Mouse (Mus musculus): ENCODE data around the gene Tmub2. TPM values are rescaled to one million over a fixed set of nuclear protein-coding genes. Genes with fewer than 3 reads are reported as not detected.

Gene Tmub2
- polyA plus RNA-seq, 1 experiment from 2014 or later, result 83.4 TPM

GRCm38 (mm10) chr11:102283922-102284321 is 809 bp upstream of the Tmub2 start:
- Histone ChIP-seq H3K27ac (peak overlapping the region; percentile 85), H3K4me3 (replicated peaks) (peak overlapping the region; percentile 74), H3K27me3 (no peaks in the 10 kb centered on the region), H3K36me3 (peaks cover 19% of the 10 kb centered on the region), H3K4me1 (replicated peaks) (peaks cover 26% of the 10 kb centered on the region), H3K9ac (replicated peaks) (no peak overlapping the region), H3K9me3 (no peaks in the 10 kb centered on the region), H3K4me2 (replicated peaks) (peak overlapping the region; percentile 83)
- 0 out of 2 replicates have a peak, but pooled peaks have one; percentile 25 for ATAC-seq
- WGBS, result 90% methylated on average over 6 of the region's 6 CpGs

GRCm38 (mm10) chr11:102285095-102285834 is 534 bp downstream of the Tmub2 start:
- H3K36me3 ChIP-seq, result peaks cover 31% of the 10 kb centered on the region
- H3K4me1 ChIP-seq (replicated peaks), result peaks cover 32% of the 10 kb centered on the region
- H3K4me3 ChIP-seq (replicated peaks), result peak overlapping the region; percentile 74
- no peaks in the 10 kb centered on the region for H3K9me3 ChIP-seq
- WGBS, result 6% methylated on average over 31 of the region's 31 CpGs
- peak overlapping the region; percentile 85 for H3K27ac ChIP-seq
- peak overlapping the region; percentile 87 for H3K9ac ChIP-seq (replicated peaks)
- no peaks in the 10 kb centered on the region for H3K27me3 ChIP-seq
- H3K4me2 ChIP-seq (replicated peaks), result peak overlapping the region; percentile 83
- ATAC-seq, result peak; percentile 69

DNA sequence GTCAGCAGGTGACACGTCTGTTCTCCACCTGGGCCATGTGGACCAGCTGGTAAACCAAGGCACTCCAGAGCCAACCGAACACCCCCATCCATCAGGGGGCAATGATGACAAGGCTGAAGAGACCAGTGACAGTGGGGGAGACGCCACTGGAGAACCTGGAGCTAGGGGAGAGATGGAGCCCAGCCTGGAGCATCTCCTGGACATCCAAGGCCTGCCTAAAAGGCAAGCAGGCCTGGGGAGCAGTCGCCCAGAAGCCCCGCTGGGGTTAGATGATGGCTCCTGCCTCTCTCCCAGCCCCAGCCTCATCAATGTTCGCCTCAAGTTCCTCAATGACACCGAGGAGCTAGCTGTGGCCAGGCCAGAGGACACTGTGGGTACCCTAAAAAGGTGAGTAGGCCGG is 2.8 kb downstream of the Tmub2 start:
- 88% methylated on average over 8 of the region's 8 CpGs for WGBS
- peaks cover 53% of the 10 kb centered on the region for H3K36me3 ChIP-seq
- no peak for ATAC-seq
- no peaks in the 10 kb centered on the region for H3K27me3 ChIP-seq
- H3K4me2 ChIP-seq (replicated peaks), result no peak overlapping the region
- H3K27ac ChIP-seq, result no peak overlapping the region
- peaks cover 35% of the 10 kb centered on the region for H3K4me1 ChIP-seq (replicated peaks)
- H3K9me3 ChIP-seq, result no peaks in the 10 kb centered on the region
- no peak overlapping the region for H3K4me3 ChIP-seq (replicated peaks)
- peak overlapping the region; percentile 32; the same call in 1 of the 2 replicates for H3K9ac ChIP-seq (replicated peaks)

GRCm38 (mm10) chr11:102288027-102288804 is 3.5 kb downstream of the Tmub2 start:
- Histone ChIP-seq H3K9me3 (no peaks in the 10 kb centered on the region), H3K36me3 (peaks cover 61% of the 10 kb centered on the region), H3K9ac (replicated peaks) (no peak overlapping the region), H3K4me3 (replicated peaks) (no peak overlapping the region), H3K27ac (no peak overlapping the region), H3K27me3 (no peaks in the 10 kb centered on the region), H3K4me1 (replicated peaks) (peaks cover 35% of the 10 kb centered on the region), H3K4me2 (replicated peaks) (no peak overlapping the region)
- no peak for ATAC-seq
- 89% methylated on average over 8 of the region's 8 CpGs for WGBS

GRCm38 (mm10) chr11:102288913-102289312 is 4.2 kb downstream of the Tmub2 start:
- Histone ChIP-seq H3K4me2 (replicated peaks) (no peak overlapping the region), H3K4me1 (replicated peaks) (peaks cover 38% of the 10 kb centered on the region), H3K36me3 (peaks cover 67% of the 10 kb centered on the region), H3K9me3 (no peaks in the 10 kb centered on the region), H3K9ac (replicated peaks) (no peak overlapping the region), H3K27ac (peak overlapping the region; percentile 19; the same call in 1 of the 2 replicates), H3K27me3 (no peaks in the 10 kb centered on the region), H3K4me3 (replicated peaks) (no peak overlapping the region)
- WGBS, result 80% methylated on average over 2 of the region's 2 CpGs
- ATAC-seq, result no peak

- Histone ChIP-seq H3K36me3 (peaks cover 72% of the 10 kb centered on the region), H3K4me1 (replicated peaks) (peaks cover 45% of the 10 kb centered on the region), H3K27ac (peak overlapping the region; percentile 19; the same call in 1 of the 2 replicates), H3K27me3 (no peaks in the 10 kb centered on the region), H3K4me3 (replicated peaks) (no peak overlapping the region), H3K9ac (replicated peaks) (peak overlapping the region; percentile 16; the same call in 1 of the 2 replicates), H3K4me2 (replicated peaks) (no peak overlapping the region), H3K9me3 (no peaks in the 10 kb centered on the region)
- ATAC-seq, result no peak
- WGBS, result 57% methylated on average over 6 of the region's 6 CpGs
These were observed 4.9 kb downstream of the Tmub2 start for GRCm38 (mm10) chr11:102289511-102290100.

- H3K9me3 ChIP-seq, result no peaks in the 10 kb centered on the region
- no peak overlapping the region for H3K4me3 ChIP-seq (replicated peaks)
- H3K27me3 ChIP-seq, result no peaks in the 10 kb centered on the region
- WGBS, result 86% methylated on average over 4 of the region's 4 CpGs
- peak overlapping the region; percentile 16; the same call in 1 of the 2 replicates for H3K9ac ChIP-seq (replicated peaks)
- H3K4me2 ChIP-seq (replicated peaks), result no peak overlapping the region
- peaks cover 50% of the 10 kb centered on the region for H3K4me1 ChIP-seq (replicated peaks)
- H3K27ac ChIP-seq, result no peak overlapping the region
- ATAC-seq, result no peak
- H3K36me3 ChIP-seq, result peaks cover 72% of the 10 kb centered on the region
These were observed 5.4 kb downstream of the Tmub2 start for GRCm38 (mm10) chr11:102290141-102290540.

GRCm38 (mm10) chr11:102291051-102291535 is 6.4 kb downstream of the Tmub2 start:
- Histone ChIP-seq H3K27ac (no peak overlapping the region), H3K9ac (replicated peaks) (no peak overlapping the region; the same call in 1 of the 2 replicates), H3K4me3 (replicated peaks) (no peak overlapping the region), H3K4me1 (replicated peaks) (peaks cover 47% of the 10 kb centered on the region), H3K27me3 (no peaks in the 10 kb centered on the region), H3K36me3 (peaks cover 72% of the 10 kb centered on the region), H3K9me3 (no peaks in the 10 kb centered on the region), H3K4me2 (replicated peaks) (no peak overlapping the region)
- 89% methylated on average over 11 of the region's 11 CpGs for WGBS
- no peak for ATAC-seq

DNA sequence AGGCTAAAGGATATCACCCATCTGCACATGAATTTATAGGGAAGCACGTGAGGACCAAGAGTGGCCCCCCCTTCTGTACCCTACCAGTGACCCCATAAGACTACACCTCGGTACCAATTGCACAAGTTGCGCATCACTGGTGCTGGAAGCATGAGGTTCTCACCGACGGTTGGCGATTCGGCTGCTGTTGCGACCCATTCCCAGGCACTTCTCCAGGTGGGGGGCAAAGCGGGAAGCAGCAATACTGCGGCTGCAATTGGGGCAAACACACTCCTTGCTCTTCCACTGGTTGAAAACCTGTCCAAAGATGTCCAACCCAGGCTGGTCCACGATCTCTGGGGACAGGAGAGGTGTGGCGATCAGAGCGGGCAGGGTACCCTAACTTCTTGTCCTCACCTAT is 9.2 kb downstream of the Tmub2 start:
- Histone ChIP-seq H3K9ac (replicated peaks) (0 out of 2 replicates have a peak overlapping the region, but pooled peaks have one; percentile 16), H3K27ac (no peak overlapping the region), H3K4me2 (replicated peaks) (peak overlapping the region; percentile 93), H3K36me3 (peaks cover 52% of the 10 kb centered on the region), H3K9me3 (no peaks in the 10 kb centered on the region), H3K4me1 (replicated peaks) (peaks cover 38% of the 10 kb centered on the region), H3K4me3 (replicated peaks) (peak overlapping the region; percentile 88; the same call in 1 of the 2 replicates), H3K27me3 (no peaks in the 10 kb centered on the region)
- 95% methylated on average over 13 of the region's 13 CpGs for WGBS
- ATAC-seq, result no peak

DNA sequence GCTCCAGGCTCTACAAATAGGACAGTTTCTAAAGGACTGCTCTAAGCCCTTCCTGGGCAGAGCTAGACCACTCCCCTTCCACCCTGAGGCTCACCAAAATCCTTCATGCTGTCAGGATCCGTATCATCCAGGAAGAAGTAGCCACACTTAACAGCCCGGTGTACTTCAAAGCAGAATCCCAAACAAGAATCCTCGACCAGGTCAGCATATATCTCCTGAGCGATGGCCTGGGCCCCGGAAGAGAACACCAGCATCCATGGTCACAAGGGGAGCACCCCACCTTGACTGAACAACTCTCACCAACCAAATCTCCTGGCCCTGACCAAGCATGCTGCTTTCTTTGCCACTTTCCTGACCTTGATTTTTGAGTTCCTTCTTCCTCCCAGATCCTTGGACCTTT is 9.7 kb downstream of the Tmub2 start:
- Histone ChIP-seq H3K27ac (peak overlapping the region; percentile 99; the same call in 1 of the 2 replicates), H3K9ac (replicated peaks) (peak overlapping the region; percentile 97; the same call in 1 of the 2 replicates), H3K4me3 (replicated peaks) (peak overlapping the region; percentile 88), H3K36me3 (peaks cover 48% of the 10 kb centered on the region), H3K27me3 (no peaks in the 10 kb centered on the region), H3K4me1 (replicated peaks) (peaks cover 34% of the 10 kb centered on the region), H3K9me3 (no peaks in the 10 kb centered on the region), H3K4me2 (replicated peaks) (peak overlapping the region; percentile 93)
- no peak for ATAC-seq
- 82% methylated on average over 5 of the region's 5 CpGs for WGBS

DNA sequence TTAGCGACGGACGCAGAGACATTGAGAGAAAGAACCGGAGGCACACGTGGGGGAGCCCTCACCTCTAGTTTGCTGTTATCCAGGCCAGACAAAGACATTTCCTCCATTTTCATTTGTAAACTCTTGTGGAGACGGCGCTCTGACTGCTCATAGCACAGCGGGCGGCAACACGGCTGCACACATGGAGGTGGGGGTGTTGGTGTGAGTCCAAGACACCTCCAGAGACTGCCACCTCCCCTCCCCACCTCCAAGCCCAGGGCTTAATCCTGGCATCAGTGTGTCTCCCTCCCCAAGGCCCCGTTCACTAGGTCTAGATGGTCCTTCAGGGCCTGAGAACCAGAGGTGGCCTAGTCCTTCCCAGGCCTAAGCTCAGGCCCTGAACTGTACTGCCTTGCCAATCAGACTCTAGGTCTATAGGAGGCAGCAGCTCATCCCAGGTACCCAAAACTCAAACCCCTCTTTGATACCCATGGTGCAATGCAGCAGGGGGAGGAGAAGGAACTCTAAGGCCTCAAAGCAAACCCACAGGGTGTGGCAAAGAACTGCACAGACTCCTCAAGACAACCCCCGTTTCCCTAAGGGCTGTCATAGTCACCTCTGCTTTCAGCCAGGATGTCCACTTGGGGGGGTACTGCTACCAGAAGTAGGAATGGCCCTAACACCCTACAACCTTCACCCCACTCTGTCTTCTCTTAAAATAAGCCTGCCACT is 10.3 kb downstream of the Tmub2 start:
- H3K4me3 ChIP-seq (replicated peaks), result peak overlapping the region; percentile 88
- H3K27me3 ChIP-seq, result no peaks in the 10 kb centered on the region
- H3K36me3 ChIP-seq, result peaks cover 43% of the 10 kb centered on the region
- ATAC-seq, result peak; percentile 0; the same call in 1 of the 2 replicates
- H3K4me1 ChIP-seq (replicated peaks), result peaks cover 33% of the 10 kb centered on the region
- no peaks in the 10 kb centered on the region for H3K9me3 ChIP-seq
- WGBS, result 65% methylated on average over 12 of the region's 12 CpGs
- H3K27ac ChIP-seq, result peak overlapping the region; percentile 99
- H3K4me2 ChIP-seq (replicated peaks), result peak overlapping the region; percentile 93
- H3K9ac ChIP-seq (replicated peaks), result peak overlapping the region; percentile 97
